Mouse (Mus musculus): ENCODE results near the gene Tbx1. TPM values are rescaled to one million over a fixed set of nuclear protein-coding genes. Genes with fewer than 3 reads are reported as not detected.

Gene Tbx1
- polyA plus RNA-seq, 1 experiment from 2014 or later, result 0.34 TPM

GRCm38 (mm10) chr16:18581050-18581622 lies 9.3 kb downstream of the Tbx1 start:
- ATAC-seq (ENCODE audit: low FRiP score, low TSS enrichment), result no peak
- no peak overlapping the region for H3K9ac ChIP-seq (ENCODE audit: low read length)

DNA sequence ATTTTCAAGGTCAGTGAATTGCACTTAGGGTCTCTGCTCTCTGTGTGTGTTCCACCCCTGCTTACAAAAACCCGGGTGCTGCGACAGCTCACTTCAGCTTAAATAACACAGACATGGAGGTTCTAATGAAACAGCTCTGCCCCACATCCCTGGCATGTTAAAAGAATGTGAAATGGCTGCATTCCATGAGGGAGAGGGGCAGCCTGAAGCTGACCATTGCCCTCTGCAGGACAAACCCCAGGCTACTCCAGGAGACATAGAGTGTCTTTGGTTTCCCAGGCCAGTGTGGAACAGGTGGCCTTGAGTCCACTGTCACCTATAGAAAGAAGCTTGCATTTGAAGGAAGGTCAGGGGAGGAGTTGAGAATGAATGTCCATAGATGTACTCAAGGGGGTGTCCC lies 10.1 kb downstream of the Tbx1 start:
- no peak for DNase-seq (ENCODE audit: low spot score)
- Histone ChIP-seq H3K4me2 (replicated peaks; ENCODE audit: low read depth) (no peak overlapping the region), H3K27ac (replicated peaks) (no peak overlapping the region), H3K4me3 (ENCODE audit: low read depth, low read length) (no peak overlapping the region), H3K9ac (ENCODE audit: low read length) (no peak overlapping the region), H3K36me3 (ENCODE audit: control insufficient read depth, insufficient read depth, low read length) (no peaks in the 10 kb centered on the region), H3K4me1 (replicated peaks; ENCODE audit: control insufficient read depth, insufficient read depth) (no peaks in the 10 kb centered on the region), H3K27me3 (ENCODE audit: control insufficient read depth, insufficient read depth, low read length) (peaks cover 27% of the 10 kb centered on the region; the same call in 1 of the 2 replicates), H3K9me3 (ENCODE audit: control insufficient read depth, low read length) (no peaks in the 10 kb centered on the region)
- ATAC-seq (ENCODE audit: low FRiP score, low TSS enrichment), result no peak
- WGBS, result 49% methylated on average over 2 of the region's 2 CpGs
- TF ChIP-seq EP300 (optimal IDR thresholded peaks at IDR 0.05), result no peak
- TF ChIP-seq CTCF (IDR thresholded peaks at IDR 0.05; ENCODE audit: low read depth), result peak; percentile 24; the same call in 1 of the 2 replicates

More at GRCm38 (mm10) chr16:18581050-18581622, 9.3 kb downstream of the Tbx1 start:
- no peak for TF ChIP-seq CTCF (IDR thresholded peaks at IDR 0.05; ENCODE audit: low read depth)
- TF ChIP-seq EP300 (optimal IDR thresholded peaks at IDR 0.05), result no peak
- H3K4me1 ChIP-seq (replicated peaks; ENCODE audit: control insufficient read depth, insufficient read depth), result no peaks in the 10 kb centered on the region
- peak overlapping the region; percentile 60 for H3K4me2 ChIP-seq (replicated peaks; ENCODE audit: low read depth)
- H3K36me3 ChIP-seq (ENCODE audit: control insufficient read depth, insufficient read depth, low read length), result no peaks in the 10 kb centered on the region
- peak overlapping the region; percentile 43 for H3K4me3 ChIP-seq (ENCODE audit: low read depth, low read length)
- H3K9me3 ChIP-seq (ENCODE audit: control insufficient read depth, low read length), result no peaks in the 10 kb centered on the region
- no peak overlapping the region for H3K27ac ChIP-seq (replicated peaks)
- peaks cover 34% of the 10 kb centered on the region; the same call in 1 of the 2 replicates for H3K27me3 ChIP-seq (ENCODE audit: control insufficient read depth, insufficient read depth, low read length)
- no peak for DNase-seq (ENCODE audit: low spot score)
- WGBS, result 18% methylated on average over 21 of the region's 21 CpGs

DNA sequence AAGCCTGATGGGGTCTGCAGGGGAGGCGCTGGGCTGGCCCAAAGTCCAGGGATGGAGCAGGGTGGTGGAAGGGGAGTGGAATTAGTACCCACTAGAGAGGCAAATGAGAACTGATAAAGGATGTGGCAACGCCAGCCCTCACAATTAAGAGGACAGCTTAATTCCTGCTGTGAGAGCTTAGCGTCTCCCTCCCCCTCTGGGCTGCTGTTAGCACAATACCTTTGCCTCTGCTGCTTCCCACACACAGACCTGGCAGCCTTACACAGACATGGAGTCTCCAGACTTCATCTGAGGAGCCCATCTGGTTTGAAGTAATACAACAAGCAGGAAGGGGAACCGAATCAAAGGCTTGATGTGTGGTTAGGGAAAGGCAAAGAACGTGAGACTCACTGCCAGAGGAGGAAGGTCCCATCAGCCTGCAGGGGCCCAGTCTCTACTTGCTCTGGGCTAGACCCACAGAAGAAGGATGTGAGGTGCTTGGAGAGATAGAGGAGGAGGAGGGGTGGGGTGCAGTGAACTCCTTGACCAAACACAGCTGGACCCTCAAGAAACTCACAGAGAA lies 12.8 kb downstream of the Tbx1 start:
- no peak for ATAC-seq (ENCODE audit: low FRiP score, low TSS enrichment)
- Histone ChIP-seq H3K9ac (ENCODE audit: low read length) (no peak overlapping the region), H3K4me3 (ENCODE audit: low read depth, low read length) (no peak overlapping the region), H3K36me3 (ENCODE audit: control insufficient read depth, insufficient read depth, low read length) (no peaks in the 10 kb centered on the region), H3K9me3 (ENCODE audit: control insufficient read depth, low read length) (no peaks in the 10 kb centered on the region), H3K4me1 (replicated peaks; ENCODE audit: control insufficient read depth, insufficient read depth) (no peaks in the 10 kb centered on the region), H3K27me3 (ENCODE audit: control insufficient read depth, insufficient read depth, low read length) (peaks cover 8% of the 10 kb centered on the region; the same call in 1 of the 2 replicates), H3K27ac (replicated peaks) (no peak overlapping the region), H3K4me2 (replicated peaks; ENCODE audit: low read depth) (no peak overlapping the region)
- 42% methylated on average over 5 of the region's 5 CpGs for WGBS
- no peak for DNase-seq (ENCODE audit: low spot score)
- no peak for TF ChIP-seq CTCF (IDR thresholded peaks at IDR 0.05; ENCODE audit: low read depth)
- TF ChIP-seq EP300 (optimal IDR thresholded peaks at IDR 0.05), result no peak

- ATAC-seq (ENCODE audit: low FRiP score, low TSS enrichment) (no peak), DNase-seq (ENCODE audit: low spot score) (no peak)
- H3K4me3 ChIP-seq (ENCODE audit: low read depth, low read length), result no peak overlapping the region
- 54% methylated on average over 3 of the region's 3 CpGs for WGBS
- TF ChIP-seq CTCF (IDR thresholded peaks at IDR 0.05; ENCODE audit: low read depth) (no peak), EP300 (optimal IDR thresholded peaks at IDR 0.05) (no peak)
- H3K36me3 ChIP-seq (ENCODE audit: control insufficient read depth, insufficient read depth, low read length), result no peaks in the 10 kb centered on the region
- H3K9me3 ChIP-seq (ENCODE audit: control insufficient read depth, low read length), result no peaks in the 10 kb centered on the region
- no peak overlapping the region for H3K4me2 ChIP-seq (replicated peaks; ENCODE audit: low read depth)
- H3K27ac ChIP-seq (replicated peaks), result no peak overlapping the region
- H3K9ac ChIP-seq (ENCODE audit: low read length), result no peak overlapping the region
- peaks cover 5% of the 10 kb centered on the region; the same call in 1 of the 2 replicates for H3K27me3 ChIP-seq (ENCODE audit: control insufficient read depth, insufficient read depth, low read length)
- H3K4me1 ChIP-seq (replicated peaks; ENCODE audit: control insufficient read depth, insufficient read depth), result no peaks in the 10 kb centered on the region
Observed at GRCm38 (mm10) chr16:18577071-18577470, 13.4 kb downstream of the Tbx1 start.

- TF ChIP-seq CTCF (IDR thresholded peaks at IDR 0.05; ENCODE audit: low read depth) (no peak), EP300 (optimal IDR thresholded peaks at IDR 0.05) (no peak)
Observed at GRCm38 (mm10) chr16:18574196-18574595, 16.3 kb downstream of the Tbx1 start.

DNA sequence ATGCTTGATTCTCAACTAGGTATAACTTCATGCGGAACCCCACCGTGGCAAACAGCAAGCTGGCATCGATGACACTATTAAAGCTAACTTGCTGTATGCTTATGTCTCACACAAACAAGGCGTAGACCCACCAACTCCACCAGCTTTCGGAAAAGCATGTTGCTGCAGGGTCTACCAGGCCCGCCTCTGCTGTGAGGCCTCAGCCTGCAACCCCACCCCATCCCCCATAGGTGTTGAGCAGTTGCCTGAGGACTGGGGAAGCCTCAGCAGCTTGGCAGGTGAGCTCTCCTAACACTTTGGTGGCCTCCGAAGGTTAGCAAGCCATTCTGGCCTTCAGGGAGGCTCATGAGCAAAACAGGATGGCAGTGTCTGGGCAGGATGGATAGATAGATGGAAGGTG lies 21.9 kb downstream of the Tbx1 start:
- no peak overlapping the region for H3K27ac ChIP-seq (replicated peaks)
- no peak overlapping the region for H3K4me2 ChIP-seq (replicated peaks; ENCODE audit: low read depth)
- WGBS, result 64% methylated on average over 7 of the region's 7 CpGs
- DNase-seq (ENCODE audit: low spot score), result no peak
- no peaks in the 10 kb centered on the region for H3K9me3 ChIP-seq (ENCODE audit: control insufficient read depth, low read length)
- ATAC-seq (ENCODE audit: low FRiP score, low TSS enrichment), result no peak
- no peaks in the 10 kb centered on the region for H3K4me1 ChIP-seq (replicated peaks; ENCODE audit: control insufficient read depth, insufficient read depth)
- H3K4me3 ChIP-seq (ENCODE audit: low read depth, low read length), result no peak overlapping the region
- no peak for TF ChIP-seq CTCF (IDR thresholded peaks at IDR 0.05; ENCODE audit: low read depth)
- no peak for TF ChIP-seq EP300 (optimal IDR thresholded peaks at IDR 0.05)
- H3K27me3 ChIP-seq (ENCODE audit: control insufficient read depth, insufficient read depth, low read length), result no peaks in the 10 kb centered on the region
- H3K36me3 ChIP-seq (ENCODE audit: control insufficient read depth, insufficient read depth, low read length), result no peaks in the 10 kb centered on the region
- no peak overlapping the region for H3K9ac ChIP-seq (ENCODE audit: low read length)

More at GRCm38 (mm10) chr16:18574196-18574595, 16.3 kb downstream of the Tbx1 start:
- Histone ChIP-seq H3K9me3 (ENCODE audit: control insufficient read depth, low read length) (no peaks in the 10 kb centered on the region), H3K27me3 (ENCODE audit: control insufficient read depth, insufficient read depth, low read length) (no peaks in the 10 kb centered on the region), H3K27ac (replicated peaks) (no peak overlapping the region), H3K9ac (ENCODE audit: low read length) (no peak overlapping the region), H3K4me2 (replicated peaks; ENCODE audit: low read depth) (no peak overlapping the region), H3K4me1 (replicated peaks; ENCODE audit: control insufficient read depth, insufficient read depth) (no peaks in the 10 kb centered on the region), H3K36me3 (ENCODE audit: control insufficient read depth, insufficient read depth, low read length) (no peaks in the 10 kb centered on the region), H3K4me3 (ENCODE audit: low read depth, low read length) (no peak overlapping the region)
- ATAC-seq (ENCODE audit: low FRiP score, low TSS enrichment) (no peak), DNase-seq (ENCODE audit: low spot score) (no peak)
- 56% methylated on average over 8 of the region's 8 CpGs for WGBS

All from stomach, postnatal 0 days (tissue).